Mouse (Mus musculus): ENCODE measurements around the gene S100z. TPM values are rescaled to one million over a fixed set of nuclear protein-coding genes. Genes with fewer than 3 reads are reported as not detected.
A peak's percentile ranks its signal among the peaks of the same experiment; 100 is the strongest.

S100z gene
- total and polyA plus RNA-seq, 2 experiments from 2014 or later, result not detected

DNA sequence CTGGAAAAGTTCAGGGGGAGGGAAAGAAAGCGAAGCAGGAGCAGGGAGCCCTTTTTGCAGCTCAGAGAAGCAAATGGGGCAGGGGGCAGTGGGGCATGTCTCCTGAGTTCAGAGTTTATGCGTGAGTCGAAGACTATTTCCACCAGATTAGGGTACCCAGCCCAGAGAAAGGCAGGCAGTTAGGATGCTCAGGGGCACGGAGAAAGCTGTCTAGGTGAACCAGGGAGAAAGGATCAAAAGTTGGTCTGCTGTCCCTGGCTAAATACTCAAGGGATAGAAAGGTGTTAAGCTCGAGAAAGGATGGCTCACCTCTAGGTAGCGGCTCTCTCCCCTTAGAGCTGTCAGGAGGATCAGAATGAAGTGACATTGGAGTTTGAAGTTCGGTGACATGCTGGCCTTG lies 34.2 kb downstream of the S100z start:
- no peak for TF ChIP-seq CTCF (IDR thresholded peaks at IDR 0.05; ENCODE audit: low read depth)
- TF ChIP-seq EP300 (IDR thresholded peaks at IDR 0.05; ENCODE audit: low read depth), result no peak
- Histone ChIP-seq H3K27ac (ENCODE audit: low read depth) (no peak overlapping the region), H3K4me1 (ENCODE audit: control insufficient read depth, insufficient read depth) (peaks cover 10% of the 10 kb centered on the region; the same call in 1 of the 2 replicates), H3K4me2 (ENCODE audit: low read depth, low read length) (peak overlapping the region; percentile 68), H3K9me3 (replicated peaks; ENCODE audit: control insufficient read depth, low read length) (no peaks in the 10 kb centered on the region), H3K9ac (replicated peaks; ENCODE audit: low read depth, low read length) (no peak overlapping the region; the same call in 1 of the 2 replicates), H3K4me3 (ENCODE audit: low read depth, low read length) (peak overlapping the region; percentile 46), H3K27me3 (ENCODE audit: control insufficient read depth, insufficient read depth, low read length) (peaks cover 35% of the 10 kb centered on the region), H3K36me3 (replicated peaks; ENCODE audit: control insufficient read depth, insufficient read depth, low read length) (no peaks in the 10 kb centered on the region)
- 20% methylated on average over 7 of the region's 7 CpGs for WGBS
- DNase-seq (ENCODE audit: low spot score) (no peak), ATAC-seq (ENCODE audit: insufficient read depth, low read depth) (no peak)

DNA sequence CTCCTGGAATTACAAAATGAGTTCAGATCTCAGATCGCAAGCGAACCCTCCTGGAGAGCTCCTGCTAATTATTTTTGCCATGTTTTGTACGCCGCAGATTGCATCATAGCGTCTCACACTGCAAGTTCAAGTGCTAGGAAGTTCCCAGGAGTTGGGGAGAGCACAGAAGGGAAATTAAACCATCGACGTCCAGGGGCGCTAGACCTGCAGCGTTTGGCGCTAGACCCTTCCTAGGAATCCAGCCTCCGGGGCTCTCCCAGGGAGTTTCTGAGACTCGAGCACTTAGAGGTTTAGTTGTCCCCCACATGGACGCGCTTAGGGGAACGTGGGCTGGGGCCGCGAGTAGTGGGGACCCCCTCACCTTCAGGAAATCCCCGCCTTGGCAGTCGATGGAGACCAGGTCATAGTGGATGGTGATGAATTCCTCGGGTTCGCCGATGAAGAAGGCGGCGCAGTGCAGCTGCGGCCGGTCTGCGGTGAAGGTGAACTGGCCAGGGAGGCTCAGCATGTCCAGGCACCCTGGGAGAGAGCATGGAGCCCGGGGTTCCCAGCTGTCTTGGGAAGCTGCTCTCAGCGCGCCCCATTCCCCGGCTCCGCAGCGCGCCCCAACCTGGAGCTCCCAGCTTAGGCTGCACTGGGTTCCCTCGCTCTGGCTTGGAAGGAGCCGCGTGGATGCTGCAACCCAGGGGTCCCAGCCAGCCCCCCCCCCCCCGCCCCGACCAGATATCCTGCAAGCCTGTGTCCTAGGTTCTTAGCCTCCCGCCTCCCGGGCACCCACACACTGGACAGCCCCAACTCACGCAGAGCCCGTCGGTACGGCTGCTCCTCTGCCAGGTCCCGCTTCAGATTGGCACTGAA lies 34.9 kb downstream of the S100z start:
- H3K4me2 ChIP-seq (ENCODE audit: low read depth, low read length), result peak overlapping the region; percentile 68
- peak; percentile 23 for DNase-seq (ENCODE audit: low spot score)
- no peak overlapping the region; the same call in 1 of the 2 replicates for H3K9ac ChIP-seq (replicated peaks; ENCODE audit: low read depth, low read length)
- peaks cover 10% of the 10 kb centered on the region; the same call in 1 of the 2 replicates for H3K4me1 ChIP-seq (ENCODE audit: control insufficient read depth, insufficient read depth)
- under 1% methylated on average over 46 of the region's 46 CpGs for WGBS
- H3K27ac ChIP-seq (ENCODE audit: low read depth), result no peak overlapping the region
- TF ChIP-seq EP300 (IDR thresholded peaks at IDR 0.05; ENCODE audit: low read depth) (no peak), CTCF (IDR thresholded peaks at IDR 0.05; ENCODE audit: low read depth) (peak; percentile 22; the same call in 1 of the 2 replicates)
- peak; percentile 47 for ATAC-seq (ENCODE audit: insufficient read depth, low read depth)
- H3K9me3 ChIP-seq (replicated peaks; ENCODE audit: control insufficient read depth, low read length), result no peaks in the 10 kb centered on the region
- H3K4me3 ChIP-seq (ENCODE audit: low read depth, low read length), result peak overlapping the region; percentile 46
- H3K36me3 ChIP-seq (replicated peaks; ENCODE audit: control insufficient read depth, insufficient read depth, low read length), result no peaks in the 10 kb centered on the region
- H3K27me3 ChIP-seq (ENCODE audit: control insufficient read depth, insufficient read depth, low read length), result peaks cover 35% of the 10 kb centered on the region

DNA sequence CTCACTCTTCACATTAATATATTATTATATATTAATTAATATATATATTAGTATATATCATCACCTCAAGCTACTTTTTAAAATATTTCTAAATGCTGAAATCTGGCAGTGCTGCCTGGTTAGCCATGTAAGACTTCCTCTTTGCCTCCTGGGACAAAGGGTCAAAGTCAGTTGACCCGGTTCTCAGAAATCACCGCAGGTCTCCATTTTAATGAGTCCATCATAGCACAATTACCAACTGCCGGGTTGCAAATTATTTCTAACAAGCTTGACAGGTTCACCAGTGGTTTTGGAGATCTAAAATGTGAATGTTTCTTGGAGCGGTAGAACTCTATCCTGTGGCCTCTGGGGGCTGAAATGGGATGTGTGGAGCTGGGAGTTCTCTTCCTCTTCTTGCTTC lies 35.6 kb downstream of the S100z start:
- peak overlapping the region; percentile 46 for H3K4me3 ChIP-seq (ENCODE audit: low read depth, low read length)
- no peak for DNase-seq (ENCODE audit: low spot score)
- peaks cover 35% of the 10 kb centered on the region for H3K27me3 ChIP-seq (ENCODE audit: control insufficient read depth, insufficient read depth, low read length)
- no peak for ATAC-seq (ENCODE audit: insufficient read depth, low read depth)
- H3K4me1 ChIP-seq (ENCODE audit: control insufficient read depth, insufficient read depth), result peaks cover 10% of the 10 kb centered on the region; the same call in 1 of the 2 replicates
- 32% methylated on average over 4 of the region's 4 CpGs for WGBS
- H3K9ac ChIP-seq (replicated peaks; ENCODE audit: low read depth, low read length), result no peak overlapping the region
- H3K27ac ChIP-seq (ENCODE audit: low read depth), result no peak overlapping the region
- no peaks in the 10 kb centered on the region for H3K36me3 ChIP-seq (replicated peaks; ENCODE audit: control insufficient read depth, insufficient read depth, low read length)
- H3K9me3 ChIP-seq (replicated peaks; ENCODE audit: control insufficient read depth, low read length), result no peaks in the 10 kb centered on the region
- H3K4me2 ChIP-seq (ENCODE audit: low read depth, low read length), result peak overlapping the region; percentile 68
- no peak for TF ChIP-seq CTCF (IDR thresholded peaks at IDR 0.05; ENCODE audit: low read depth)
- TF ChIP-seq EP300 (IDR thresholded peaks at IDR 0.05; ENCODE audit: low read depth), result no peak

GRCm38 (mm10) chr13:95439569-95439968 lies 39.0 kb downstream of the S100z start:
- Histone ChIP-seq H3K9me3 (replicated peaks; ENCODE audit: control insufficient read depth, low read length) (no peaks in the 10 kb centered on the region), H3K27ac (ENCODE audit: low read depth) (no peak overlapping the region), H3K27me3 (ENCODE audit: control insufficient read depth, insufficient read depth, low read length) (peaks cover 23% of the 10 kb centered on the region), H3K36me3 (replicated peaks; ENCODE audit: control insufficient read depth, insufficient read depth, low read length) (no peaks in the 10 kb centered on the region), H3K4me2 (ENCODE audit: low read depth, low read length) (no peak overlapping the region), H3K9ac (replicated peaks; ENCODE audit: low read depth, low read length) (no peak overlapping the region), H3K4me1 (ENCODE audit: control insufficient read depth, insufficient read depth) (peaks cover 10% of the 10 kb centered on the region; the same call in 1 of the 2 replicates), H3K4me3 (ENCODE audit: low read depth, low read length) (no peak overlapping the region)
- ATAC-seq (ENCODE audit: insufficient read depth, low read depth) (no peak), DNase-seq (ENCODE audit: low spot score) (no peak)
- TF ChIP-seq EP300 (IDR thresholded peaks at IDR 0.05; ENCODE audit: low read depth), result no peak
- no peak for TF ChIP-seq CTCF (IDR thresholded peaks at IDR 0.05; ENCODE audit: low read depth)
- 51% methylated on average over 5 of the region's 5 CpGs for WGBS

GRCm38 (mm10) chr13:95431760-95432159 lies 46.8 kb downstream of the S100z start:
- TF ChIP-seq EP300 (IDR thresholded peaks at IDR 0.05; ENCODE audit: low read depth) (no peak), CTCF (IDR thresholded peaks at IDR 0.05; ENCODE audit: low read depth) (no peak)
- ATAC-seq (ENCODE audit: insufficient read depth, low read depth), result no peak
- Histone ChIP-seq H3K9ac (replicated peaks; ENCODE audit: low read depth, low read length) (no peak overlapping the region), H3K27ac (ENCODE audit: low read depth) (no peak overlapping the region), H3K27me3 (ENCODE audit: control insufficient read depth, insufficient read depth, low read length) (no peaks in the 10 kb centered on the region), H3K4me2 (ENCODE audit: low read depth, low read length) (no peak overlapping the region), H3K4me1 (ENCODE audit: control insufficient read depth, insufficient read depth) (no peaks in the 10 kb centered on the region), H3K4me3 (ENCODE audit: low read depth, low read length) (no peak overlapping the region), H3K9me3 (replicated peaks; ENCODE audit: control insufficient read depth, low read length) (no peaks in the 10 kb centered on the region), H3K36me3 (replicated peaks; ENCODE audit: control insufficient read depth, insufficient read depth, low read length) (no peaks in the 10 kb centered on the region)
- no peak for DNase-seq (ENCODE audit: low spot score)
- WGBS, result 79% methylated on average over 10 of the region's 10 CpGs
